Mouse (Mus musculus): ENCODE measurements at regions not wholly inside any gene's neighbourhood (a gene's known extent, or its start where the extent isn't known, plus 50 kb on each side); places are given as distances from the start of the nearest gene placed in this dataset.

DNA sequence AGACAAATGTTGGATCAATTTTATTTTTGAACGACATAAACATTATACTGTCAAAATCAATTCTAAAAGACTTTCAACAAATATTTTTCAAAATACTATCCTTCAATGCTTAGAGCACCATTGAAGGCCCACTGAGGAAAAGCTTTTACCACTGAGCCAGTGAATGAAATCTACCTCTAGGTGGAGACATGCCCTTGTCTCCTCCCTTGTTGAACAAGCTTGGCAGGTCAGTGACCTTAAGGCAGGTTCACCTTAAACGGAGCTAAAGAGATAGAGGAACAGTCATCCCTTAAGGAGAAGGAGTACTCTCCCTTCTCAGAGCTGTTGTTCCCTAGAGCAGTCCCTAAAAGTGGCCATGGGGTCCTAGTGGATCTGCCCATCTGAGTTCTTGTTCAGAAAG lies 136.2 kb upstream of the G2e3 start:
- DNase-seq, result no peak
- WGBS, result 50% methylated on average over 2 of the region's 2 CpGs
- no peaks in the 10 kb centered on the region for H3K36me3 ChIP-seq (ENCODE audit: control insufficient read depth, insufficient read depth, low read length)
- H3K27me3 ChIP-seq (ENCODE audit: control insufficient read depth, insufficient read depth, low read length), result no peaks in the 10 kb centered on the region
- H3K4me1 ChIP-seq (replicated peaks; ENCODE audit: control insufficient read depth, insufficient read depth, low read length), result no peaks in the 10 kb centered on the region
- no peak for TF ChIP-seq POLR2A (IDR thresholded peaks at IDR 0.05; ENCODE audit: control insufficient read depth, extremely low read depth, insufficient read depth, low read length, poor library complexity)
- no peak for TF ChIP-seq CTCF (IDR thresholded peaks at IDR 0.05; ENCODE audit: borderline replicate concordance, control insufficient read depth, extremely low read depth, insufficient read depth, low read length, poor library complexity)
- no peak overlapping the region for H3K4me3 ChIP-seq (ENCODE audit: control insufficient read depth, insufficient read depth, low read length)
- H3K27ac ChIP-seq (ENCODE audit: control insufficient read depth, insufficient read depth, low read length), result no peak overlapping the region

DNA sequence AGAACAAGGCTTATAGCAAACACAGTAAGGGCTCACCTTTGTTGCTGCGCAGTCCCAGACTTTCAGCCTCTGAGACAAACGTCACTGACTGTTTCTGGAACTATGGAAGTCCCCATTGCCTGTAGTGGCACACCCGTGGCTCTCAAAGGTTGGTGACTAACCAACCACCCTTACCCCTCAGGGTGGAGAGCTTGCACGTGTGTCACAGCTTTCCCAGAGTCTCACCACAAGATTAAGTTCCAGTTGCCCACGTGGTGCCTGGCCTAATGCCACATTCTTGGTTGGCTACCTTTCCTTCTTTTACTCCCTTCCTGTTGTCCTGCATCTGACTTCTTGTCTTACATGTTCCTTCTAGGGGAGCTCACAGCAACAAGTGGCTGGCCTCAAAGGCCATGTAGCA lies 151.6 kb upstream of the G2e3 start:
- no peaks in the 10 kb centered on the region for H3K4me1 ChIP-seq (replicated peaks; ENCODE audit: control insufficient read depth, insufficient read depth, low read length)
- H3K27ac ChIP-seq (ENCODE audit: control insufficient read depth, insufficient read depth, low read length), result no peak overlapping the region
- WGBS, result 60% methylated on average over 5 of the region's 5 CpGs
- no peaks in the 10 kb centered on the region for H3K36me3 ChIP-seq (ENCODE audit: control insufficient read depth, insufficient read depth, low read length)
- no peak for DNase-seq
- H3K27me3 ChIP-seq (ENCODE audit: control insufficient read depth, insufficient read depth, low read length), result no peaks in the 10 kb centered on the region
- TF ChIP-seq CTCF (IDR thresholded peaks at IDR 0.05; ENCODE audit: borderline replicate concordance, control insufficient read depth, extremely low read depth, insufficient read depth, low read length, poor library complexity) (no peak), POLR2A (IDR thresholded peaks at IDR 0.05; ENCODE audit: control insufficient read depth, extremely low read depth, insufficient read depth, low read length, poor library complexity) (no peak)
- no peak overlapping the region for H3K4me3 ChIP-seq (ENCODE audit: control insufficient read depth, insufficient read depth, low read length)

- Histone ChIP-seq H3K27me3 (ENCODE audit: control insufficient read depth, insufficient read depth, low read length) (no peaks in the 10 kb centered on the region), H3K4me1 (replicated peaks; ENCODE audit: control insufficient read depth, insufficient read depth, low read length) (no peaks in the 10 kb centered on the region), H3K4me3 (ENCODE audit: control insufficient read depth, insufficient read depth, low read length) (no peak overlapping the region), H3K27ac (ENCODE audit: control insufficient read depth, insufficient read depth, low read length) (no peak overlapping the region), H3K36me3 (ENCODE audit: control insufficient read depth, insufficient read depth, low read length) (no peaks in the 10 kb centered on the region)
- no peak for TF ChIP-seq POLR2A (IDR thresholded peaks at IDR 0.05; ENCODE audit: control insufficient read depth, extremely low read depth, insufficient read depth, low read length, poor library complexity)
- TF ChIP-seq CTCF (IDR thresholded peaks at IDR 0.05; ENCODE audit: borderline replicate concordance, control insufficient read depth, extremely low read depth, insufficient read depth, low read length, poor library complexity), result no peak
- WGBS, result 88% methylated on average over 8 of the region's 8 CpGs
- DNase-seq, result no peak
Observed at GRCm38 (mm10) chr12:51195136-51195535, 152.7 kb upstream of the G2e3 start.

GRCm38 (mm10) chr12:51190754-51191153 lies 157.1 kb upstream of the G2e3 start:
- Histone ChIP-seq H3K36me3 (ENCODE audit: control insufficient read depth, insufficient read depth, low read length) (no peaks in the 10 kb centered on the region), H3K4me3 (ENCODE audit: control insufficient read depth, insufficient read depth, low read length) (no peak overlapping the region), H3K4me1 (replicated peaks; ENCODE audit: control insufficient read depth, insufficient read depth, low read length) (no peaks in the 10 kb centered on the region), H3K27ac (ENCODE audit: control insufficient read depth, insufficient read depth, low read length) (no peak overlapping the region), H3K27me3 (ENCODE audit: control insufficient read depth, insufficient read depth, low read length) (no peaks in the 10 kb centered on the region)
- WGBS, result 58% methylated on average over 1 of the region's 1 CpGs
- no peak for DNase-seq
- TF ChIP-seq POLR2A (IDR thresholded peaks at IDR 0.05; ENCODE audit: control insufficient read depth, extremely low read depth, insufficient read depth, low read length, poor library complexity) (no peak), CTCF (IDR thresholded peaks at IDR 0.05; ENCODE audit: borderline replicate concordance, control insufficient read depth, extremely low read depth, insufficient read depth, low read length, poor library complexity) (no peak)

DNA sequence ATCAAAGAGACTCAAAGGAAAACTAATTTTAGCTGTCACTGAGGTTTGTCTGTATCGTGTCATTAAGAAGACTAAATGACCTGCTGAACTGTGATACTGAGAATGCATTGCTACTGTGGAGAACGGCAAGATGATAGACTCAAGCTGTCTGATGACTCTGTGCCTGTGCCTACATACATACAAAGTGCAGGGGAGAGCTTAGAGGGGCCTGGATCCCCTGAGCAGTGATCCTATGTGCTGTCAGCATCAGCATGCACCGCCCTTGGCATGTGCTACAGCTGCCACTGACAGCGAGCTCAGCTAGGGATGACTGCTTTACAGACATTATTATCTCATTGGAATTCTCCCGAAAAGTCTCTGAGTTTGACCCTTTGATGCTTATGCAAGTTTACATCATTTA lies 157.7 kb upstream of the G2e3 start:
- Histone ChIP-seq H3K4me1 (replicated peaks; ENCODE audit: control insufficient read depth, insufficient read depth, low read length) (no peaks in the 10 kb centered on the region), H3K27me3 (ENCODE audit: control insufficient read depth, insufficient read depth, low read length) (no peaks in the 10 kb centered on the region), H3K4me3 (ENCODE audit: control insufficient read depth, insufficient read depth, low read length) (no peak overlapping the region), H3K27ac (ENCODE audit: control insufficient read depth, insufficient read depth, low read length) (no peak overlapping the region), H3K36me3 (ENCODE audit: control insufficient read depth, insufficient read depth, low read length) (no peaks in the 10 kb centered on the region)
- no peak for DNase-seq
- 86% methylated on average over 5 of the region's 5 CpGs for WGBS
- no peak for TF ChIP-seq POLR2A (IDR thresholded peaks at IDR 0.05; ENCODE audit: control insufficient read depth, extremely low read depth, insufficient read depth, low read length, poor library complexity)
- TF ChIP-seq CTCF (IDR thresholded peaks at IDR 0.05; ENCODE audit: borderline replicate concordance, control insufficient read depth, extremely low read depth, insufficient read depth, low read length, poor library complexity), result no peak

DNA sequence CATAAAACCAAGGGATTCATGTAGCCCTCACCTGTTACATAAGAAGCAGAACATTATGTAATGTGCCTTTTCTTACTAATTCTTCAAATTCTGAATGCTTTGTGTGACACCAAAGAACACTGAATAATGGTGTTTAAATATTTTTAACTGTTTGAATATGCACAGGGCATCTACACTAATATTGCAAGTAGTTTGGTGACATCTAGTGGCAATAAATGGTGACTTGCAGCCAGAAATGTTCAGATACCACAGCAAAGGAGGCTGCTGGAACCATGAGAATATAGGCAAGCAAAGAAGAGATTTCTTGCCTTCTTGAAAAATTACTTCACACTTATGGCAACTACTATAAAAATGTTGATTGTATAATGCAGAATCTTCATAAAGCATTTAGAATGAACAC lies 159.6 kb upstream of the G2e3 start:
- Histone ChIP-seq H3K27ac (ENCODE audit: control insufficient read depth, insufficient read depth, low read length) (no peak overlapping the region), H3K4me1 (replicated peaks; ENCODE audit: control insufficient read depth, insufficient read depth, low read length) (no peaks in the 10 kb centered on the region), H3K36me3 (ENCODE audit: control insufficient read depth, insufficient read depth, low read length) (no peaks in the 10 kb centered on the region), H3K27me3 (ENCODE audit: control insufficient read depth, insufficient read depth, low read length) (no peaks in the 10 kb centered on the region), H3K4me3 (ENCODE audit: control insufficient read depth, insufficient read depth, low read length) (no peak overlapping the region)
- TF ChIP-seq CTCF (IDR thresholded peaks at IDR 0.05; ENCODE audit: borderline replicate concordance, control insufficient read depth, extremely low read depth, insufficient read depth, low read length, poor library complexity), result no peak
- TF ChIP-seq POLR2A (IDR thresholded peaks at IDR 0.05; ENCODE audit: control insufficient read depth, extremely low read depth, insufficient read depth, low read length, poor library complexity), result no peak
- no peak for DNase-seq

DNA sequence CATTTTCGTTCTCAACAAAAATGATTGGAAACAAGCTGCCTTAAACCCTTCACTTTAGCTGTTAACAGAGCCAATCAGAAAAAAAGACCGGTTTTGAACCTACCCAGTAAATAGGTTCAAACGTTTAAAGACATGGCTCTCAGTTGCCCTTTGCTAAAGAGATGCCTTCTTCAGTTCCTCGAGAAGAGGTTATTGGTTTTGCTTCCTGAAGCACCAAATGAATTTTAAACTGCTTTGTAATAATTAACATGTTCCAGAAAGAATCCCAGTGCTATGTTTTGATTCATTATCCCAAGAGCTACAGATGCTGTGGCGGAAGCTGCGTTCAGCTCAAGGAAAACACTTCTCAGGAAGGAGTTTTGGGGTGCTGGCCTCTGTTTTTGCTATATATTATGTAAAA lies 160.1 kb upstream of the G2e3 start:
- Histone ChIP-seq H3K27ac (ENCODE audit: control insufficient read depth, insufficient read depth, low read length) (no peak overlapping the region), H3K4me3 (ENCODE audit: control insufficient read depth, insufficient read depth, low read length) (no peak overlapping the region), H3K36me3 (ENCODE audit: control insufficient read depth, insufficient read depth, low read length) (no peaks in the 10 kb centered on the region), H3K4me1 (replicated peaks; ENCODE audit: control insufficient read depth, insufficient read depth, low read length) (no peaks in the 10 kb centered on the region), H3K27me3 (ENCODE audit: control insufficient read depth, insufficient read depth, low read length) (no peaks in the 10 kb centered on the region)
- WGBS, result 85% methylated on average over 6 of the region's 6 CpGs
- TF ChIP-seq POLR2A (IDR thresholded peaks at IDR 0.05; ENCODE audit: control insufficient read depth, extremely low read depth, insufficient read depth, low read length, poor library complexity), result no peak
- no peak for TF ChIP-seq CTCF (IDR thresholded peaks at IDR 0.05; ENCODE audit: borderline replicate concordance, control insufficient read depth, extremely low read depth, insufficient read depth, low read length, poor library complexity)
- no peak for DNase-seq
